Mouse (Mus musculus) monocyte, adult 2 months (primary cell): Measurements from ENCODE around the gene Timp3.
A peak's percentile ranks its signal among the peaks of the same experiment; 100 is the strongest.

Source experiments
- DNase-seq, 2 experiments: peaks; one replicate each; pipeline ENCODE4 v3.0.0; 2022; ENCODE audit warnings: low spot score in 2 of 2, low read depth in 1 of 2

Timp3 gene

DNA sequence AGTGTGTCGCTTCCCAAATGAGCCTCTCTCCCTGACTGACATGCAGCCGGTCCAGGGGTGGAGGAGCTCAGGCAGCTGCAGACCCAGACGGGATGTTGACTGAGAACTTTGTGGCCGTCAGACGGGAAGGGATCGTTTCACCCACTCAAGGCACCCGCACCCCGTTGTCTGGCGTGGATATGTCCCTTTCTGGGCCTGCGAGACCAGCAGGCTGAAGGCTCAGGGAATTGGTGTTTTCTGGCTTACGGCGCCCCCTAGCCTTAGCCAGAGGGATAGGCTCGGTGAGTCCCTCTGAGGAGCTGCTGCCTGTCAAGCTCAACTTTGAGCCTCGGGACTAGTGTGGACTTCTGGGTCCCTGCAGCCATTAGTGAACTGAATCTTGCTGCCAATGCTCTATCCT lies 4.1 kb upstream of the Timp3 start:
- peak in 1 of 2 experiments; percentile 54 for DNase-seq

DNA sequence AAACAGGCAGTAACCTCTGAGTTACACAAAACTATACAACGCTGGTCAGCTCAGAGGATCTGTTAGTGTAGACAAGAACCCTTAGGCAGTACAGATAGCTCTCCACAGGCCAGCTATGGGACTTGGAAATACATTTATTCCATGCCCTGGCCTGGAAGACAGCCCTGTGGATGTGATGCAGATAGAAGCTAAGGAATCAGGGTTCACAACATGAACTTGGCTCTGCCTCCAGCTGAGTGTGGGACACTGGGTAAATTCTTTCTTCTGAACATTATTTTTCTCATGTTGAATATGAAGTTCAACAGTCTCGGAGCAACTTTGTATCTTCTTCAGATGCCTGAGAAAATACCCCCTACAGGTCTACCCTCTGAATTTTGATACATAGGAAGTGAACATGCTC lies 2.9 kb upstream of the Timp3 start:
- DNase-seq: no peak

DNA sequence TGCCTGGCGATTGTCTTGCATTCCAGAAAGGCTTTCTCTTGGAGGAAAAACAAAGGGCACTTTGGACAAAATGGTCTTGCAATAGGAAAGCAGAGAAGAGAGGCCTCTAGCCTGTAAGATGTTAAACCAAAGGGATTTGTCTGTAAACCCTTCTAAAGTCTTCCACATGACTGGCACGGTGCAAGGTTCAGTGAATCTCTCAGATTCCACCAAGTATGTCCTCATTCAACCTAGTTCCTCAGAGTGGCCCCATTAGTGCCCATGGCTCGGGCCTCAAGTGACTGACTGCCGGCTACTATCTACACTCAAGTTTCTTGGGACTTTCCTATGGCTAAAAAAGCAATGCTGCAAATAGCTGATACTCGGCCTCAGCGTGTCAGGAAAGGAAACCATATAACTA lies 1.8 kb upstream of the Timp3 start:
- no peak for DNase-seq

DNA sequence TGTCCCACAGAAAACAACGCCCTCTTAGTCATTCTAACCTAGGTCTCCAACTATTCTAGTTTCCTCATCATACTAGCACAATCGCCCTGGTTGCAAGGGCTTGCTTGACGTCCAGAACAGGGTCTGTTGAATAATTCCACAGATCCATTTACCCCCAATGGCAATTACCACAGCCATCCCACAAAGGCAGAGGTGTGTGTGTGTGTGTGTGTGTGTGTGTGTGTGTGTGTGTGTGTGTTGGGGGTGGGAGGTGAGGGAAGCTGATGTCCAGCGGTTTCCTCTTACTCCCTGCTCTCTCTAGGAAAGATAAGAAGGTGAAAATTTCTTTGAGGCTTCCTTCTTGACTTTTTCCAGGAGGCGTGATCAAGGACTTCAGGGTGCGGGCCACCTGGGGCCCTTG lies 377 bp upstream of the Timp3 start:
- DNase-seq: no peak

DNA sequence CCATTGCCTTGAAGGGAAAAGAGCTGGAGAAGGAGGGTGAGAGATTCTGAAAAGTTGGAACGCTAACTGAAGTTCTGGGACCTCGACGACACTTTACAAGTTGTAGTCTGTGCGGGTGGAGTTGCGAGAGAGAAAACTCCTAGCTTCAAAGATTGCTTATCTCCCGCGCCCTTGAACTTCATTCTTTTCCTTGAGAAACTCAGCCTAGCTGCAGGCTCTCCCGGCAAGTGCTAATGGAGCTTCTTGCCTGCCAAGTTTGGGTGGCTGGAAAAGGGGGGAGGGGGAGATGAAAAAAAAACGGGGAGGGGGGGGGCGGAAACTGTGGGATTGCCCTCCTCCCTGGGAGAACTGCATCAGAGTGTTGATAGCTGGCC lies 932 bp downstream of the Timp3 start:
- DNase-seq: no peak

DNA sequence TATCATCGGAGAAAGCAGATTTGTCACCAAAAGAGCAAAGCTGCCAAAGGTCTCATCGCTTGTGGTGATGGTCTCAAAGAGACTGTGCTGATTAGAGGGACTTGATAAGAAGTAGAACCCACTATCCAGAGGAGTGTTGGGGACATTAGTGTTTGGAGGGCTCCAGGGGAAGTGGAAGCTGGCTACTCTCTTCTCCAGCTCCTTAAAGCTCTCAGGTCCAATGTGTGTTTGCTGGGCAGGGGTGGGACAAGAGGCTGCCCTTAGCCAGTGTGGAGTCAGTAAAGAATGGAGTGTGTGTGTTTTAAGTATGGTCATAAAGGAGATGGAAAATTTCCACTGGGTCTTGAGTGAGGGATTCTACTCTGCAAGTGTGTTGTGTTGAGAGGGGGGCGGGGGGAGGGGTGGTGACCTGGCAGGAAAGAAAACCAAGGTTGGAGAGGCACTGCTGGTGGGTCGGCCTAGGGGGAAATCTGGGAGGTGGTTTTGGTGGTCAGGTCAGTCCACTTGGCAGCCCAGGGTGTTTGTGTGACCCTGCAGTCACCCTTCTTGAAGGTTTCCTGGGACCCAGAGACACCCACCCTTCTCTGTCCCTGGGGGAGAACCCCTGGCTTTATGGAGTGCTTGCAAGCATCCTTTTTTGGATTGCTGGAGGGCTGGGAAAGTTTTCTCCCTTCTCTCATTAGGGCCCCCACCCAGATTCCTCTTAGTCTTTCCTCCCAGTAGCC lies 1.6 kb downstream of the Timp3 start:
- no peak for DNase-seq

DNA sequence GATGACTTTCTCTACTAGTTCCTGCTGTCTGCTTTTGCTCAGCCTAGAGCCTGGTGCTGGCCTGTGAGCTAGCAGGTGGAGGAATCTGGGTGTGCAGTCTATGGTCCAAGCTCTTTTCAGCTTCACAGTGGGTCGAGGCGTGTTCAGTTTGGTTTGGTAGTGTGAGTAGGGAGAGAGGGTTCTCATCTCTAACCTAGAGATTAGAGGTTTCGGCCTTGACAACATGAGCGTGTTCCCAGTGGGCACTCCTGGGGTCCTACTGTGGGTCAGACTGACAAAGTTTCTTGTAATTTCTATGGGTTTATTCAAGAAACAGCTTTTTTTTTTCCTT lies 2.1 kb downstream of the Timp3 start:
- DNase-seq: no peak

DNA sequence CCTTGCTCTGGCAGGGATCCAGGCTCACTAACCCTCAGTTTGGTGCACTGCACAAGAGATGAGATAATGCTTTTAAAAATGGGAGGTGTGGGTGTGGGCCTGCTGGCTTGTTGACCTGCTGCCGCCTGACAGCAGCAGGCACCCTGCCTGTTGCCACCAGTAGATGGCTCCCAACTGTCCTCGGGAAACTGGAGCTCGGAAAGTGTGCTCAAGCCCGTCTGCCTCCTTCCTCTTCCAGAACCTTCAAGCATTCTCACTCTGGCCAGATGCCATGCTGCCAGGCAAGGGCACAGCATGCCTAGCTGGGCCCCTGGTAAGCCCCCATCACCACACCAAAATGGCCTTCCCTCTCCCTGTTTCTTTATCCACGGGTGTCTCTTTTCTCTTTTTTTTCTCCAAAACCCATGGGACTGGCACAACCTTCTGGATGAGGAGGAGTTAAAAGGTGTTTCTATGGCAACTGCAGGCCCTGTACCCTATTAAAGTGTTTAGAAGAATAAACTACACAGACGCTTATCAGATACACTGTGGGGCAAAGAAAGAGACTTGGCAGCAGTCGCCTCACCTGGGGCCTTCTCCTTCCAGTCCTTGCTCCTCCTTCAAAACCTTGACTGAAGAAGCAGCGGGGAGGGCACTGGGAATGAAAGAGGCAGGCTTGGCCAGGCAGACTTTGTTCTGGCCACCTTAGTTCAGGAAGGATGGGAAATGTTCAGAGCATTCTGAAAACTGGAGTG lies 2.8 kb downstream of the Timp3 start:
- DNase-seq: no peak

DNA sequence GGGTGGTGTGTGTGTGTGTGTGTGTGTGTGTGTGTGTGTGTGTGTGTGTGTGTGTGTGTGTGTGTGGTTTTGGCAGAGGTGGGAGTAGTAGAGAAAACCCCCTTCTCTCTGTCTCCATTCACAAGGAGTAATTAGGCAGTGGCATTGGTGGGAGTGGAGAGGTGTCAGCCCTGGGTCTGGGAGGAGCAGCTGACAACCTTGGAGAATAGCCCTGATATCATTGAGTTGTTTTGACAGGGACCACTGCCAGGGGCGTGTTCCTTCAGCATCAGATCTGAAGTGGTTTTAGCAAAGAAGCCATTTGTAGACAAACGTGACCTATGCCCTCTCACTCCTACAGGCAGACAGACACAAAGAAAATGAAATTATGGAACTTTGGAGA lies 3.3 kb downstream of the Timp3 start:
- DNase-seq: no peak

DNA sequence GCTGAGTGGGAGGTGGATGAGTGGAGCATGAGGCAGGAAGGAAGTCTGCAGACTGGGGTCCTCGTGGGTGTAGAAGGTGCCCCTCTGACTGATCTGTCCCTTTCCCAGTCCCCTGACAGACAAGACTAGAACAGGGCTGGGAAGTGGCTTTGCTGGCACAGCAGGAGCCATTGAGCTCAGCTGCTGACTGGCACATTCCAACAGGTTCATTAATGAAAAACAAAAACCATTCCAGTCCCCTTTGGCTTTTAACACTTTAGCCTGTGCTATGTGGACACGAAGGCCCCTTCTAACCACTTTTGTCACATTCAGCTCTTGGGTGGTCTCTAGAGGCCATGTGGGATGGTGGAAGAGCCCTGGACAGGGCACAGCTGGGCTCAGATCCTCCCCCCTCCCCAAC lies 4.4 kb downstream of the Timp3 start:
- DNase-seq: no peak

DNA sequence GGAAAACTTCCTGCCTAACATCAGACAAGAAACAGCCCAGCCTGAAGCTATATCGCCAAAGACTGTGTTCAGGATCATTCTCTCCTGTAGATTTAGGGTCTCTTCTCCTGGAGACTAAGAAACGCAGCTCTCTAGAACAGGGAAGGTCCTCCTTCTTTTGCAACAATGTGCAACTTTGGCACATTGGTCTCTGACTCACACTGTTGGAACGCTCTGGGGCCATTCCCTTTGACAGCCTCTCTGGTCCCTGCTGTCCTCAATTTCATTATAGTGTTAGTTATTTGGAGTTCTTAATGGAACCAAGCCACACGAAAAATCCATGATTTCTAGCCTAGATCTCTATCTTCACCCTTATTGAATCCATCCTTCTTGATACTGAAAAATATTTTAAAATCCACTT lies 7.1 kb downstream of the Timp3 start:
- DNase-seq: no peak

DNA sequence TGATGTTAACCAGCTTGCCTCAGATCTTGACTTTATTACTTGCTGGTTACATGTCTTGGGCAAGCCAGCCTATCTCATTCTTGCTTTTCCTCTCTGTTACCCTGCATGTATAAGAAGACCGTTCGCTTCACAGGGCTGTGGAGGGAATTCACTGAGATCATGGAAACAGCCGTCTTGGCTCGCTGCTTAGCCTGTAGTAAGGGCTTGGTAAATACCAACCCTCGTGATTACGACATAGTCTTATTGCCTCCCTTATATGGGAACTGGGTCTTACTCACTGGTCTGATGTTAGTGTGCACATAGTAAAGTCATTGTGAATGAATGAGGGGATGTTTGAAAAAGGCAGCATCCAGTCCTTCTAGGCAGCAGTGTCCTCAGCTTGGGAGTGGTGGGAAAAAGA lies 10.4 kb downstream of the Timp3 start:
- no peak for DNase-seq

DNA sequence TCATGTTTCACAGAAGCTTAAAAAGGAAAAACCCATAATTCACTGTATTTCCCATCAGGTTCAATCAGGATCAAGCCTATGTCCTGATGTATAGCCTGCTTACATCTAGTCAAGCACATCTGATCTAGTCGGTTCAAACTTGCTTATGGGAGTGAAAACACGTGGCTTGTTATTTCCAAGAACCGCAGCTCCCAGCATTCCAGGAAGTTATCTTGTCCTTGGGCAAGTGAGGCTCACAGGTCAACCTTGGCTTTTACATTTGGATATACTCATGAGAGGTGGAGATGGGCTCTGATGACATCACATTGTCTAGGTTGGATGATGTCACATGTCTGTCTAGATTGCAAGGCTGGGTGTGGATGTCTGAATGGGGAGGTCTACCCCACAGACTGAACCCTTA lies 12.8 kb downstream of the Timp3 start:
- no peak for DNase-seq

DNA sequence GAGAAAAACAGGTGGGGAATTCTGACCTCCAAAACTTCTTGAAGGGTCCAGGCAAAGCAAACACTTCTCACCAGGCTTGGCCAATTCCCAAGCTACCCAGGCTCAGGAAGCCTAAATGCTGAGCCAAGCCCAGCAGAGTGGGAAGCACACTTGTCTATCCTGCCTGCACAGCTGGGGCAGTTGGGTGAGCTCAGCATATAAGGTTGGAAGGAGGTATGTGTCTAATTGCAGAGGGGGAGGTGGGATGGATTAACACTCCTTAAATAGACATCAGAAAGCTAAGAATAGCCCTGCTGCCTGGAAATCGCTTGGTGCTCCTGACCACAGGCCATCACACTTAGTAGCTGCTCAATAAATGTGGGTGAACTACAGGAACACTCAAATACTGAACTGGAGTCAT lies 13.3 kb downstream of the Timp3 start:
- DNase-seq: no peak

DNA sequence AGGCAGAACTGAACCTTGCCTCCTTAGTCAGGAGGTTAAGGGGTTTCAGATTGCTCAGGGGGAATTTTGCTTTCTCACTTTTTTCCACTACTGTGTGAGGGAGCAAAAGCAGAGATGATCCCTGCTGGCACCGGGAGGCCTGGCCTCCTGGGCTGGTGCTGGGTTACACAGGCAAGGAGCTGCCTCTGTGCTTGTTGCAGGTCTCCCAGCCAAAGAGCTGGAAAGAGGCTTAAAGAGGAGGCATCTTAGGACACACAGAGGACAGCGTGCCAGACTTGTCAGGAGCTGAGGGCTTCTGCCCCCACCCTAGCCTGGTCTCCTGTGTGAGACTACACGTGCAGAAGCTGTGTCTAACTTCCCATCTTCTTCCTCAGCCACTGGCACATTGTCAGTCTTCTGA lies 15.3 kb downstream of the Timp3 start:
- no peak for DNase-seq

DNA sequence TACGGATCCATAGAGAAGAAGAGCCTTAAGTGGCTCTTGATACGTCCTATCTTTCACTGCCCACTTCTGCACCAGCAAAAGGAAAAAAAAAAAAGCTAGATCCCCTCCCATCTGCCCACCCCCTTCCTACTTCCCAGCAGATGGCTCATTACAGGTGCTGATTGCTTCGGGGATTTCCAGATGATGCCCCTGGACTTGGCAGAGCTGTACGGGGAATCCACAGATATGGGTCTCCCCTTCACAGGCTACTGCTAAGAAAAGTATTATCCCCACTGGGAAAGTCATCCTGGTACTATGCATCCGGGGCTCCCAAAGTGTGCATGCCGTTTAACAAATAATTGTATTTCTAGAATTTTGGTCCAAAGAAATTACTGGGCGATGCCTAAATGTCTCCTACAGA lies 17.5 kb downstream of the Timp3 start:
- DNase-seq: no peak

DNA sequence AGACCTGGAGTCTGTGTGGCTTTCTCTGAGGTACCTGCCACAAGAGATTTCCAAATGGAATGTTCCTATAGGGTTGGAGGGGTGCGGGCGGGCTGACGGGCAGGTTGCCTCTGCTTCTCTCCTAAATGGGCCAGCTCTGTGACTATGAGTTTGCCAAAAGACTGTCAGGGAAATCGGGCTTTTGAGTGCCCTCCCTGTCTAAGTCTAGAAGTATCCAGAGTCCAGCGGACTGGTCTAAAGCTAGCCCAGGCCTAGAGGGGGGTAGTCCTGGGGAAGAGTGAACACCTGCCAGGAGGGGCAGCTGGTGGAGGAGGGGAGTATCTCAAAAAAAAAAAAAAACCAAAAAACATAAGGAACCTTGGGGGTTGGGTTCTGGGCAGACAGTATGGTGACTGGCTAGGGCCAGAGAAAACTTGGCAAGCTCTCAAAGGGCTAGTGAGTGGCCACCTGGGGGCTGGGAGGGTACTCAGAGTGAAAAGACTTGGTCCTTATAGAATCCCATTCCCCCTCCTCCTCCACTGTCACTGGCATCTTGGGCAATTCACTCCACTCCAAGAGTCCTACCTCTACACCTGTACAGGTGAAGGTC lies 18.5 kb downstream of the Timp3 start:
- no peak for DNase-seq

DNA sequence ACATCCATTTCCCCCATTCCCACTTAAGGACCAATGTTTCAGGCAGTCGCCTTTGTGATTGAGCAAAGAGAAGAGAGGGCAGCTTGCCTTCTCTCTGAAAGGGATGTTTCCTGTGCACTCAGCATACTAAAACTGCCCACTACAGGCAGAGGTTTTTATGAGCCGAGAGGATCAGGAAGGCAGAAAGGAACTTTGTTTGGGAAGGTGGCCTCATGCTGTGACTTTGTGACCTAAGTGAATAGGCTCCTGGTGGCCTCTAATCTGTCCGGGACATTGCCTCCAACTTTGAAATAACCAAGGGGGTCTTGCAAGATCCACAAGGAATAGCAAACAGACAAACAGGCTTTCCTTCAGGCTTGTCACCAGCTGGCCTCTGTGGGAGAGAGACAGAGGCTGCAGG lies 19.4 kb downstream of the Timp3 start:
- no peak for DNase-seq

DNA sequence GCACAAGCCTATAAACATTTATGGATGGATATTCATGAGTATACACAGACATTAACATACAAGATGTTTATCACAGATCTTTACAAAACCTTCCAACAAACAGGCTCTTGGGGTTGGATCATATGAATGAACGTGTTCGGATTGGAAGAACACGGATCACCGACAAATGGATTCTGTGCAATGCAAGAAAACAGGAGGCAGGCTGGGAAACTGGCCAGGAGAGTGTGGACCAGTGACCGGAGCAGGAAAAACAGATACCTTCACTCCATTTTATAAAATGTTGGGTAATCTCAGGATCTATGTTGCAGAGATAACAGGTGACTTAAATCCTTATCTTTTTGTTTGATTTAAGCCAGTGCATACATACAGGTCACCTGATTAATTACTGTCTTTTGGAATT lies 20.0 kb downstream of the Timp3 start:
- no peak for DNase-seq

DNA sequence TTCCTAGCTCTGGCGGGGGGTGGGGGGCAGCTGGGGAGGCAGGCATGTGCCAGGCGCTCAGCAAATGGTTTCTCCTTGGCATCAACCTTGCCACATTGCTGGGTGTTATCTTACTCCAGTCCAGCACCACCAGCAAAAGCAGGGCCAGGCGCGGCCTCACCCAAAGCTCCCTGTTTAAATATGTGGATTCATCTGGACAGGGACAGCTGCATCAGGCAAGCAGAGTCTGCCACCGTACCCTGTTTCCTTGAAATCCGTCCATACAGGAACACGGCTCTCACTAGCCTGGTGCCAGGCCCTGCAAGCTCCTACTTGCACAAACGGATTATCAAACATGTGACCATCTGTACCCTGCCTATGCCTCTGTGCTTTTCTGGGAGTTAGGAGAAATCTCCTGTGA lies 21.0 kb downstream of the Timp3 start:
- no peak for DNase-seq

DNA sequence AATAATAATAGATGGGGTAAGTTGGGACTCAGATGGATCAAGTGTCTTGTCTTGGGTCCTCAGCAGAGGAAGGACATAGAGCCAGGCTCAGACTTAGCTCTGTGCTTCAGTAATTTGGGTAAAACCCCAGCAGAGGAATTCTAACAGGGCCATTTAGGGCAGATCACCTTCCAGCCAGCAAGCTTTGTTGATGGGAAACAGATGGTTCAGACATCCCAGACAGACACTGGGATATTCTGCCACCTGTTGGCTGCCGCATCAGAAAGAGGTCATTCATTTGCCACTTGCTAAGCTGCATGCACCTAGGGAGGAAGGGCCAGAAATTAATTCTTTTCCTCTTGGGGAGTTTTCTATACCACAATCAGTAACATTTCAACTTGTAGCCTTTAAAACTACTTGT lies 21.8 kb downstream of the Timp3 start:
- no peak for DNase-seq

DNA sequence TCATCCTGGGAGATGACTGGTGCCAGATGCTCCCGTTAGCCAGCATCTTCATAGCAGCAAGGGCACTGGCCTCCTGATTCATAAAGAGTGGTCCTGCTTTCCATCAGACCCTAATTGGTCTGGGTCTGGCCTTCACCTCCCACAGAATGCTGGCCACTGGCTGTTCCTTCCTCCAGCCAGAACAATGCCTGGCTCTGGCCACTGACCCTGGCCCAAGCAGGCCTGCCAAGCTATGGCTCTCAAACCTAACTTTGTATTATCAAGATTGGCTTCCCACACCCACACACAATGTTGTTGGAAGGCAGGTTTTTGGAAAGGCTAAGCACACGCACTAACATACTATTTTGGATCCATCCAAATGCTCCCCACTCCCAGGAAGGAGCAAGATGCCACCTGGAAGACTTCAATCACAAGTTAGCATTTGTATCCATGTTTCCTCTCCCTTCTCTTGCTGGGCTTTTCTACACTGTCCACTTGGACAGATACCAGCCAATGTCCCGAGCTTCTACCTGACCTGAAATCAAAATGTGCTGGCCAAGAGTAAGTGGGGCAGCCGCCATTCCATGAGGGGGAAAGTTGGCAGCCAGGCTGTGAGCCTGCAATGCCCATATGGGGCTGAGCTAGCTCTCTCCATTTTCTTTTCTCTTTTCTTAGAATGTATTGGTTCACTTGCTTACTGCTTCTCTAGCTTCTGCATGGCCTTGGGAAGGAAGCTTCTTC lies 23.3 kb downstream of the Timp3 start:
- no peak for DNase-seq
